Mouse (Mus musculus) spleen, adult 2 months (tissue): ENCODE measurements at regions not wholly inside any gene's neighbourhood (a gene's known extent, or its start where the extent isn't known, plus 50 kb on each side); places are given as distances from the start of the nearest gene placed in this dataset.
A peak's percentile ranks its signal among the peaks of the same experiment; 100 is the strongest.
"Not testable (repeated sequence)": the region's sequence is repeated elsewhere in the genome, so short reads cannot be mapped to it uniquely, and the experiment has no call there.

Experiments used
- DNase-seq, 2 experiments: peaks; one replicate each; pipeline versions ENCODE4 v3.0.0 to v3.0.0-alpha.2; 2012 to 2021; ENCODE audit warnings: low spot score in 2 of 2, low read depth in 1 of 2
- H3K27ac ChIP-seq: fragments of 200-500 bp; 2 replicates; pipeline ENCODE4 v1.5.1; 2012; ENCODE audit warnings: low read length, inconsistent platforms; ENCODE audit not compliant: insufficient read depth
- H3K27me3 ChIP-seq: fragments of 200-500 bp; 2 replicates; pipeline ENCODE4 v1.6.1; 2012; ENCODE audit warnings: mild to moderate bottlenecking, moderate library complexity, low read length, inconsistent platforms; ENCODE audit not compliant: control insufficient read depth, insufficient read depth
- H3K36me3 ChIP-seq: fragments of 200-500 bp; 2 replicates; pipeline ENCODE4 v1.6.1; 2012; ENCODE audit warnings: mild to moderate bottlenecking, low read length, inconsistent platforms; ENCODE audit not compliant: control insufficient read depth, insufficient read depth
- H3K4me1 ChIP-seq: fragments of 200-500 bp; 2 replicates; pipeline ENCODE4 v1.6.1; 2011; ENCODE audit warnings: inconsistent platforms; ENCODE audit not compliant: control insufficient read depth, insufficient read depth, insufficient read length
- H3K4me3 ChIP-seq: fragments of 200-500 bp; 2 replicates; pipeline ENCODE4 v1.5.1; 2011; ENCODE audit warnings: mild to moderate bottlenecking, inconsistent platforms; ENCODE audit not compliant: insufficient read depth, insufficient read length; ENCODE audit errors: extremely low read depth
- CTCF ChIP-seq: fragments of 200-500 bp; IDR thresholded peaks from 2 replicates; pipeline ENCODE4 v1.5.1; 2011; ENCODE audit warnings: mild to moderate bottlenecking, inconsistent platforms; ENCODE audit not compliant: insufficient read depth, insufficient read length, insufficient replicate concordance; ENCODE audit errors: extremely low read depth
- POLR2A ChIP-seq: fragments of 200-500 bp; IDR thresholded peaks from 2 replicates; pipeline ENCODE4 v1.6.1; 2011; ENCODE audit warnings: low read depth, low read length, inconsistent platforms
- WGBS: fragments of 180-500 bp; shearing (Covaris S2); methylation state at CpG from one replicate; pipeline ENCODE4 v1.1.7; 2018; 5-methylcytosine and 5-hydroxymethylcytosine counted together

GRCm38 (mm10) chr4:21464456-21464855 lies 221.3 kb downstream of the Prdm13 start:
- 87% methylated on average over 2 of the region's 2 CpGs for WGBS
- Histone ChIP-seq H3K36me3 (no peaks in the 10 kb centered on the region), H3K27me3 (no peaks in the 10 kb centered on the region), H3K27ac (no peak overlapping the region), H3K4me3 (no peak overlapping the region), H3K4me1 (no peaks in the 10 kb centered on the region)
- TF ChIP-seq CTCF (no peak), POLR2A (no peak)
- no peak for DNase-seq

- no peaks in the 10 kb centered on the region for H3K36me3 ChIP-seq
- H3K27ac ChIP-seq: no peak overlapping the region
- H3K4me3 ChIP-seq: no peak overlapping the region
- no peaks in the 10 kb centered on the region for H3K4me1 ChIP-seq
- no peak for DNase-seq
- TF ChIP-seq CTCF (no peak), POLR2A (no peak)
- H3K27me3 ChIP-seq: no peaks in the 10 kb centered on the region
Measured at GRCm38 (mm10) chr4:21441274-21441673, 244.5 kb downstream of the Prdm13 start.

- TF ChIP-seq CTCF (no peak), POLR2A (no peak)
- Histone ChIP-seq H3K27me3 (no peaks in the 10 kb centered on the region), H3K36me3 (no peaks in the 10 kb centered on the region), H3K4me3 (no peak overlapping the region), H3K27ac (no peak overlapping the region), H3K4me1 (no peaks in the 10 kb centered on the region)
- WGBS: 20% methylated on average over 2 of the region's 2 CpGs
- DNase-seq: no peak
Measured at GRCm38 (mm10) chr4:21436710-21437109, 249.1 kb downstream of the Prdm13 start.

DNA sequence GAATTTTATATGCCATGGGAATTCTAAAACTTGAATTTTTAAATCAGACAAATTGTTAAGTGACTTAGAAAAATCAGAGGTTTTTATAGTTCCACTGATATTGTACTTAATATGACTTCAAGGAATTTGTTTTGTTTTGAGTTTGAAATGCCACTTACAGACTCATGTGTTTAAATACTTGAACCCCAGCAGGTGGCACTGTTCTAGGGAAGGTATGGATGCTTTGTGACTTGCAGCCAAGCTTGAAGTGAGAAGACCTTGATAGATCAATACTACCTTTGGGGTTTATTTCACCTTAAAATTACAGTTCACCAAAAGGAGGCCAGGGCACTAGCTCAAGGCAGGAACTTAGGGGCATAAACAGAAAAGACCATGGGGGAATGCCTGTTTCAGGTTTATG lies 277.9 kb downstream of the Prdm13 start:
- H3K27me3 ChIP-seq: no peaks in the 10 kb centered on the region

GRCm38 (mm10) chr4:21369314-21369713 lies 316.4 kb downstream of the Prdm13 start:
- no peak overlapping the region for H3K27ac ChIP-seq
- TF ChIP-seq POLR2A: no peak
- TF ChIP-seq CTCF: no peak
- H3K27me3 ChIP-seq: no peaks in the 10 kb centered on the region
- H3K4me1 ChIP-seq: no peaks in the 10 kb centered on the region
- no peaks in the 10 kb centered on the region for H3K36me3 ChIP-seq
- H3K4me3 ChIP-seq: no peak overlapping the region
- WGBS: 37% methylated on average over 1 of the region's 1 CpGs
- DNase-seq: no peak

More for the DNA sequence above, 277.9 kb downstream of the Prdm13 start:
- H3K36me3 ChIP-seq: no peaks in the 10 kb centered on the region
- no peak for DNase-seq
- no peak overlapping the region for H3K27ac ChIP-seq
- TF ChIP-seq CTCF: no peak
- TF ChIP-seq POLR2A: no peak
- no peak overlapping the region for H3K4me3 ChIP-seq
- no peaks in the 10 kb centered on the region for H3K4me1 ChIP-seq

DNA sequence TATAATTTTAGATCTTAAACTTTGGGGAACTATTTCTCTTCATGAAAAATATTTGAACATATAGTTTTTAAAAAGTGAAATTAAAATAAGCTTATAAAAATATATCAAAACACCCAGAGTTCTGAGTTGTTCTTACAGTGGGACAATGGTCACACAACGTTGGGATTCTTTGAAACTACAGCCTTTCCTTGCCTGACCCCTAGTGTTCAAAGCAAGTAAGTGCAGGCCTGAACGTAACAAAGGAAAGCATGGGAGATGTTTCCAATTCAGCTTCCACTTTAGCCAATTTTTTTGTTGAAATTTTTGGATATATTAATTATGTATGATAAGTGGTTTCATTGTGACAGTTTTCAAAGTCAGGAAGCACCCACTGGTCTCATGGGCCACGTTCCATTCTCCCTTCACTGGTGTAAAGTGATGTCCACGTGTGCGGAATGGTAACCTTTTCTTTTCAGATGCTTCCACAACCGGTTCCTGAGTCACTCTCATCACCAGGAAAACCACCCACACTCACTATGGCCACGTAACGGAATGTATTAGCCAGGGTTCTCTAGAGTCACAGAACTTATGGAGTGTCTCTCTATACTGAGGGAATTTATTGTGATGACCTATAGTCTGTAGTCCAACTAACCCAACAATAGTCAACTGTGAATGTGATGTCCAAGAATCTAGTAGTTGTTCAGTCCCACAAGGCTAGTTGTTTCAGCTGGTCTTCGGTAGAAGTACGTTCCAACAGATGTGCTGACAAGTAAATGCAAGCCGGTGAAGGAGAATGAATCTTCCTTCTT lies 317.3 kb downstream of the Prdm13 start:
- no peak overlapping the region for H3K4me3 ChIP-seq
- no peaks in the 10 kb centered on the region for H3K36me3 ChIP-seq
- no peak overlapping the region for H3K27ac ChIP-seq
- no peak for DNase-seq
- H3K4me1 ChIP-seq: no peaks in the 10 kb centered on the region
- 70% methylated on average over 11 of the region's 11 CpGs for WGBS
- H3K27me3 ChIP-seq: no peaks in the 10 kb centered on the region
- TF ChIP-seq CTCF (peak; percentile 22; the same call in 1 of the 2 replicates), POLR2A (no peak)

GRCm38 (mm10) chr4:21321769-21322168 lies 364.0 kb downstream of the Prdm13 start:
- TF ChIP-seq CTCF: no peak
- TF ChIP-seq POLR2A: no peak

DNA sequence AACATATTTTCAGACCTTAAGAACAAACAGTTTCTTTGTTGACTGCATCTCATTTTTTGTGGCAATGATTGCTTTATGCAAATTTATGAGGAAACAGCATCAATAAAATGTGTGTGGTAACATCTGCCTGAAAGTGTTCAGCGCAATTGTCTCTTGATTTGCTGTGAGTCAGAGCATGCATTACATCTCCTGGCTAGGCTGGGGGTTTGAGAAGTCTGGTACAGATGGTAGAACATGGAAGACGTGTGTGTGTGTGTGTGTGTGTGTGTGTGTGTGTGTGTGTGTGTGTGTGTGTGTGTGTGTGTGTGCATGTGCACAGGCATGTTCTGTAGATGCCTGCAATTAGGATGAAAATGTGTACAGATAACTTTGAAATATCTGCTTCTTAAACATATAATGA lies 376.5 kb downstream of the Prdm13 start:
- WGBS: 78% methylated on average over 2 of the region's 2 CpGs
- not testable (repeated sequence) for H3K4me1 ChIP-seq, H3K36me3 ChIP-seq, H3K27me3 ChIP-seq, H3K27ac ChIP-seq, H3K4me3 ChIP-seq, DNase-seq

More at GRCm38 (mm10) chr4:21321769-21322168, 364.0 kb downstream of the Prdm13 start:
- Histone ChIP-seq H3K27me3 (no peaks in the 10 kb centered on the region), H3K4me1 (no peaks in the 10 kb centered on the region), H3K27ac (no peak overlapping the region), H3K4me3 (no peak overlapping the region), H3K36me3 (no peaks in the 10 kb centered on the region)
- 77% methylated on average over 1 of the region's 1 CpGs for WGBS
- DNase-seq: no peak
